Mouse (Mus musculus) MEL (cell line): ENCODE results near the gene Fam189b.
"Not testable (repeated sequence)": the region's sequence is repeated elsewhere in the genome, so short reads cannot be mapped to it uniquely, and the experiment has no call there.

Experiments
- CHD2 ChIP-seq: IDR thresholded peaks from 2 replicates; pipeline ENCODE4 v1.6.1; 2011; ENCODE audit warnings: low read length, improper control_type of control experiment
- CTCF ChIP-seq, 3 experiments: IDR thresholded peaks in 2 of 3; conservative IDR thresholded peaks in 1 of 3; 2 replicates each; pipeline ENCODE4 v1.5.1; 2011 to 2012; ENCODE audit warnings: low read length in 3 of 3, low read depth in 2 of 3, mild to moderate bottlenecking in 2 of 3, improper control_type of control experiment in 1 of 3, inconsistent platforms in 1 of 3, mixed read lengths in 1 of 3, moderate library complexity in 1 of 3; ENCODE audit not compliant: control insufficient read depth in 1 of 3, insufficient read depth in 1 of 3, poor library complexity in 1 of 3, severe bottlenecking in 1 of 3
- E2F4 ChIP-seq: IDR thresholded peaks from 2 replicates; pipeline ENCODE4 v1.6.1; 2011; ENCODE audit warnings: low read depth, low read length, improper control_type of control experiment, borderline replicate concordance
- EP300 ChIP-seq, 2 experiments: IDR thresholded peaks; 2 replicates each; pipeline ENCODE4 v1.6.1; 2011; ENCODE audit warnings: improper control_type of control experiment in 2 of 2, low read length in 2 of 2, low read depth in 1 of 2, mild to moderate bottlenecking in 1 of 2
- ETS1 ChIP-seq: IDR thresholded peaks from 2 replicates; pipeline ENCODE4 v1.6.1; 2012; ENCODE audit warnings: low read depth, mild to moderate bottlenecking, inconsistent platforms, low read length, improper control_type of control experiment, moderate library complexity
- GATA1 ChIP-seq: IDR thresholded peaks from 2 replicates; pipeline ENCODE4 v1.6.1; 2011; ENCODE audit warnings: low read depth, low read length, improper control_type of control experiment
- HCFC1 ChIP-seq: IDR thresholded peaks from 2 replicates; pipeline ENCODE4 v1.6.1; 2012; ENCODE audit warnings: low read depth, mild to moderate bottlenecking, inconsistent platforms, low read length, improper control_type of control experiment, moderate library complexity
- JUND ChIP-seq: IDR thresholded peaks from 2 replicates; pipeline ENCODE4 v1.6.1; 2011; ENCODE audit warnings: low read depth, mild to moderate bottlenecking, improper control_type of control experiment, low read length
- MAFK ChIP-seq: IDR thresholded peaks from 2 replicates; pipeline ENCODE4 v1.6.1; 2011; ENCODE audit warnings: low read depth, mild to moderate bottlenecking, low read length, improper control_type of control experiment, borderline replicate concordance
- MXI1 ChIP-seq: IDR thresholded peaks from 2 replicates; pipeline ENCODE4 v1.6.1; 2011; ENCODE audit warnings: mild to moderate bottlenecking, low read depth, low read length, improper control_type of control experiment
- POLR2A ChIP-seq, 2 experiments: IDR thresholded peaks; 2 replicates each; pipeline ENCODE4 v1.6.1; 2011 to 2012; ENCODE audit warnings: low read length in 2 of 2, mild to moderate bottlenecking in 2 of 2, control low read depth in 1 of 2, improper control_type of control experiment in 1 of 2, low read depth in 1 of 2, moderate library complexity in 1 of 2; ENCODE audit not compliant: control insufficient read depth in 1 of 2, insufficient read depth in 1 of 2, poor library complexity in 1 of 2
- TCF12 ChIP-seq: IDR thresholded peaks from 2 replicates; pipeline ENCODE4 v1.6.1; 2014; ENCODE audit warnings: low read depth, mild to moderate bottlenecking, inconsistent platforms, low read length, improper control_type of control experiment, moderate library complexity
- UBTF ChIP-seq: IDR thresholded peaks from 2 replicates; pipeline ENCODE4 v1.6.1; 2012; ENCODE audit warnings: low read depth, mild to moderate bottlenecking, inconsistent platforms, low read length, improper control_type of control experiment, moderate library complexity, borderline replicate concordance; ENCODE audit not compliant: insufficient read depth

DNA sequence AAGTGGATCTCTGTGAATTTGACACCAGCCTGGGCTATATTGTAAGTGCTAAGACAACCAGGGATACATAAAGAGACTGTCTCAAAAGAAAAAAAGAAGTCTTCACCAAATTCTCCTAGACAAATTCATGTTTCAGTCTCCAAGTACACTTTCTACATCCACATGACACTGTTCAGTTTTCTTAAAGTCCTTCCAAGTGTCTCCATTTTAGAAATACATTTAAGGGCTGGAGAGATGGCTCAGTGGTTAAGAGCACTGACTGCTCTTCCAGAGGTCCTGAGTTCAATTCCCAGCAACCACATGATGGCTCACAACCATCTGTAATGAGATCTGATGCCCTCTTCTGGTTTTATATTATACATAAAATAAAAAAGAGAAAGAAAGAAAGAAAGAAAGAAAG lies 21.7 kb upstream of the Fam189b start:
- not testable (repeated sequence) for TF ChIP-seq CTCF (IDR thresholded peaks at IDR 0.05 in 2 of 3, conservative IDR thresholded peaks at IDR 0.05 in 1 of 3; ENCODE audit: control insufficient read depth in 1 of 3, insufficient read depth in 1 of 3, low read depth in 2 of 3, low read length in 3 of 3, poor library complexity in 1 of 3, severe bottlenecking in 1 of 3); GATA1; ETS1; E2F4; HCFC1; POLR2A (IDR thresholded peaks at IDR 0.05; ENCODE audit: control insufficient read depth in 1 of 2, insufficient read depth in 1 of 2, low read depth in 1 of 2, low read length in 2 of 2, poor library complexity in 1 of 2); UBTF; EP300 (IDR thresholded peaks at IDR 0.05; ENCODE audit: low read depth in 1 of 2, low read length in 2 of 2); TCF12; MAFK; MXI1; CHD2; JUND
